Mouse (Mus musculus) bone marrow macrophage, adult 2 months (primary cell): ENCODE data around the gene Fzd5. TPM values are rescaled to one million over a fixed set of nuclear protein-coding genes. Genes with fewer than 3 reads are reported as not detected.

ENCODE experiments used
- H3K27ac ChIP-seq: 2 replicates; pipeline ENCODE4 v1.5.1; 2012; ENCODE audit warnings: low read depth, low read length; ENCODE audit not compliant: insufficient read depth
- H3K4me1 ChIP-seq: 2 replicates; pipeline ENCODE4 v1.6.1; 2012; ENCODE audit warnings: low read length; ENCODE audit not compliant: control insufficient read depth, insufficient read depth
- H3K4me3 ChIP-seq: 2 replicates; pipeline ENCODE4 v1.5.1; 2012; ENCODE audit warnings: mild to moderate bottlenecking, low read length, moderate library complexity; ENCODE audit not compliant: insufficient read depth
- CTCF ChIP-seq: IDR thresholded peaks from 2 replicates; pipeline ENCODE4 v1.5.1; 2012; ENCODE audit warnings: low read depth, mild to moderate bottlenecking, low read length, moderate library complexity
- POLR2A ChIP-seq: IDR thresholded peaks from 2 replicates; pipeline ENCODE4 v1.6.1; 2012; ENCODE audit warnings: mild to moderate bottlenecking, low read depth, low read length, borderline replicate concordance
- polyA plus RNA-seq: library from polyadenylated mRNA; stranded (reverse); fragments of >200 nt; gene quantifications from 2 replicates; pipeline ENCODE4 v1.2.4, GENCODE M21; 2012; ENCODE audit not compliant: missing spikeins, insufficient read depth, insufficient read length

The Fzd5 gene
- polyA plus RNA-seq, 1 experiment, result 2.4 TPM

GRCm38 (mm10) chr1:64734771-64735750 lies 2.5 kb downstream of the Fzd5 start:
- TF ChIP-seq POLR2A (no peak), CTCF (no peak)
- no peak overlapping the region for H3K4me3 ChIP-seq
- no peak overlapping the region for H3K27ac ChIP-seq
- H3K4me1 ChIP-seq, result peaks cover 3% of the 10 kb centered on the region; the same call in 1 of the 2 replicates

- Histone ChIP-seq H3K4me1 (peaks cover 3% of the 10 kb centered on the region; the same call in 1 of the 2 replicates), H3K4me3 (no peak overlapping the region), H3K27ac (no peak overlapping the region)
- TF ChIP-seq POLR2A (no peak), CTCF (no peak)
Observed at GRCm38 (mm10) chr1:64733453-64734245, 3.9 kb downstream of the Fzd5 start.

GRCm38 (mm10) chr1:64732637-64733200 lies 4.8 kb downstream of the Fzd5 start:
- Histone ChIP-seq H3K4me1 (peaks cover 3% of the 10 kb centered on the region; the same call in 1 of the 2 replicates), H3K27ac (no peak overlapping the region), H3K4me3 (no peak overlapping the region)
- TF ChIP-seq CTCF, result no peak
- no peak for TF ChIP-seq POLR2A

- no peak for TF ChIP-seq POLR2A
- no peak for TF ChIP-seq CTCF
- peaks cover 3% of the 10 kb centered on the region; the same call in 1 of the 2 replicates for H3K4me1 ChIP-seq
- no peak overlapping the region for H3K4me3 ChIP-seq
- H3K27ac ChIP-seq, result no peak overlapping the region
Observed at GRCm38 (mm10) chr1:64732161-64732560, 5.4 kb downstream of the Fzd5 start.

- no peak overlapping the region for H3K4me3 ChIP-seq
- no peak overlapping the region for H3K27ac ChIP-seq
- H3K4me1 ChIP-seq, result peaks cover 8% of the 10 kb centered on the region; the same call in 1 of the 2 replicates
- TF ChIP-seq POLR2A (no peak), CTCF (no peak)
Observed at GRCm38 (mm10) chr1:64731341-64732020, 6.1 kb downstream of the Fzd5 start.

- TF ChIP-seq POLR2A (no peak), CTCF (no peak)
- no peak overlapping the region for H3K27ac ChIP-seq
- H3K4me3 ChIP-seq, result no peak overlapping the region
- H3K4me1 ChIP-seq, result peaks cover 7% of the 10 kb centered on the region; the same call in 1 of the 2 replicates
Observed at GRCm38 (mm10) chr1:64730046-64730445, 7.5 kb downstream of the Fzd5 start.

- Histone ChIP-seq H3K4me3 (no peak overlapping the region), H3K27ac (no peak overlapping the region), H3K4me1 (no peaks in the 10 kb centered on the region; the same call in 1 of the 2 replicates)
- TF ChIP-seq CTCF (no peak), POLR2A (no peak)
Observed at GRCm38 (mm10) chr1:64721034-64721587, 16.4 kb downstream of the Fzd5 start.

- Histone ChIP-seq H3K27ac (no peak overlapping the region), H3K4me1 (no peaks in the 10 kb centered on the region; the same call in 1 of the 2 replicates), H3K4me3 (no peak overlapping the region)
- TF ChIP-seq CTCF (peak; percentile 57), POLR2A (no peak)
Observed at GRCm38 (mm10) chr1:64717504-64717903, 20.0 kb downstream of the Fzd5 start.

GRCm38 (mm10) chr1:64716589-64717304 lies 20.8 kb downstream of the Fzd5 start:
- TF ChIP-seq CTCF, result no peak
- TF ChIP-seq POLR2A, result no peak
- no peak overlapping the region for H3K27ac ChIP-seq
- no peaks in the 10 kb centered on the region; the same call in 1 of the 2 replicates for H3K4me1 ChIP-seq
- no peak overlapping the region for H3K4me3 ChIP-seq
